Mouse (Mus musculus) liver (tissue): ENCODE data around the gene Palld.

Experiments
- DNase-seq: peaks from one replicate; pipeline ENCODE4 v3.0.0-alpha.2; 2020; ENCODE audit warnings: mixed read lengths

The Palld gene

GRCm38 (mm10) chr8:61902521-61902920 lies at the start of gene Palld:
Gene Palld, minus strand, starts transcription at chr8:61902690.
- DNase-seq, result no peak

- no peak for DNase-seq
Measured at GRCm38 (mm10) chr8:61937576-61937975, 35.1 kb upstream of the Palld start.

DNA sequence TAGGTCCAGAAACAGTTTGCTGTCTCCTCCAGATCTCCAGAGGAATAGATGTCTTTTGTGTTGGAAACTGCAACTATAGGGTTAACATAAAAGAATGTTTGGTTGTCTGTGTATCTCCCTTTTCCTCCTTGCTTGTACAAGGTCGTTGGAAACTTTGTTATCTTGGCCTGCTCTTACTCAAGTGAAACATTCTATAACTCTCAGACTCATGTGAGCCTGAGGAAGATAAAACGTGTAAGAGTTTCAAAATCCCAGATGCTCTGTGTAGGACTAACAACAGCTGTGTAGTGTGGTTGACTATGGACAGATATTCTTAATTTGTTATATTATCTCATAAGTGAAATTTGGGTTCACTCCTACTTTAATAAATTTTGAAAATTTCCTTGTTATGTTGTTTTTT lies 30.8 kb upstream of the Palld start:
- no peak for DNase-seq

- DNase-seq, result peak; percentile 25
Measured at GRCm38 (mm10) chr8:61927777-61928494, 25.4 kb upstream of the Palld start, which contains the start of gene Ddx60. Gene Ddx60, plus strand, starts transcription at chr8:61928087.

GRCm38 (mm10) chr8:61924518-61924917 lies 22.0 kb upstream of the Palld start:
- DNase-seq, result no peak

DNA sequence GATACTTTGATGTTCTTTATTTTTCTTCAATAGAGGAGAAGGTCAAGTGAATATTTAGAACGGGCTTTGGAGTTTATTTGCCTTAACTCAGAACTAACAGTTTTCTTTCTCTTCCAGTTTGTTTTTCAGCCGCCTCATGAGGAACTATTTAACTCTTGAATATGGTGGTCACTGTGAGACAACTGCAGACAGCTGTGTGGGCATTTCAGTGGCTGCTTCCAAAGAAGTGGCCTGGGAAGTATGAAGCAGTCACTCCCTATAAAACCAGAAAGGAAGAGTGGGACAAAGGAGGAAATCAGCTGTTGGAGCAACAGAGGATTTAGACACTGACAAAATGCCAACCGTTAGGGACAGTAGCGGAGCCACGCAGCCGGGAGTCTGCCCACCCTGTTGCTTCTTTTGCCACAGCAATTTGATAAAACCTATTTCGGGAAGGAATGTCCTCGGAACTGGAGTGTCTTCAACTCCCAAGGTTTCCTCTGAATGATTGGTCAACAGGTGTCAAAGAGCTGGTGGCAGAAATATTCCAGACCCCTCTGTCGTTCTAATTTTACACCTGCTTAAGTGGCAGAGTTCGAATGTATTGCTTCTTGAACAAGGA lies 19.1 kb upstream of the Palld start:
- DNase-seq, result no peak

DNA sequence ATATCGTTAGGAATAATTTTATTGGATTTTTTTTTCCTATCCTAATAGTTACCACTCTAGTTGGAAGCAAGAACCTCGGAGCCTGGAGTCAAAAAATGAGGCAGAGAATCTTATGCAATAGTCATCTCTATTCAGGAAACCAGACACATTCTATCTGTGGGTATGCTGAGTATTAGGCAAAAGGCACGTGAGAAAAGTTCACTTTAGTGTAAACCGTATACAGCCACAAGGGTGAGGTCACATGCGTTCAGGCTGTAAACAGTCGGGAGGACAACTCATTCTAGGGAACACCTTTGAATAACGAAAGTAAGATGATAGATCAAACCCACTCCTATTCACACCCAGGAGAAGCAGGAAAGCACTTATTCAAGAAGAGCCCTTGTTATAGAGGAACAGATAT lies 17.9 kb upstream of the Palld start:
- DNase-seq, result no peak

GRCm38 (mm10) chr8:61919145-61919788 lies 16.8 kb upstream of the Palld start:
- DNase-seq, result no peak

DNA sequence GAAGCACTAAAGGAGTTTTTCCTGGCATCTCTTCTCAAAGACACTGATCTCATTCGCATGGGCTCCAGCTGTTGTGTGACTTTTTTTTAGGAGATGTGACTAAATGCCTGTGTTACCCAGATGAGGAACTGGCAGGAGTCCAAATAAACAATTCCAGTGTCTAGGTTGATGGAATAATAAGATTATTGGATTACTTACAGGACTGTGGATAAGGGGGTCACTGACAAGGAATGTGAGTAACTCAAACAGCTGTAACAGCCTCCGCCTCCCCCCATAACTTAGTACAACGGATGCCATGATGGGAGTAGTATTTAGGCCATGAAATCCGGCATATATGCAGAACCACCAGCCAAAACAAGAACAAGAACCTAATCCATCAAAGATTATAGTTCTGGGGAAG lies 14.8 kb upstream of the Palld start:
- no peak for DNase-seq

DNA sequence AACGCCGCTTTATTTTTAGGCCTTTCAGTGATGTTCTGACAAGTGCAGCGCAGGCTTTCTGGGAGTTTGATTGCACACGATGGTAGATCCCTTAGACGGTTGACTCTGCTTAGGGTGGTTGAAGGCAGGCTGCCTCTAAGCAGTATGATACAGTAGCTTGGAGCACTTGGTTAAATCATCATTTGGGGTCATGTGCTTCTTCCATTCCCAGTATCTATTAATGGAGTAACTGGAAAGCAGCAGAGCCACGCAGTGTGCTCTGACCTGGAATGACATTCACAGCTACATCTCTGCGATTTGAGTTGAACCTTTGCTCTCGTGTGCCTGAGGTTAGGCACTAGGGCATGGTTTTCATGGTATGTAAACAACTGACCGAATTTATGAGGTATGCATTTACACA lies 11.5 kb upstream of the Palld start:
- no peak for DNase-seq

GRCm38 (mm10) chr8:61912817-61913216 lies 10.3 kb upstream of the Palld start:
- no peak for DNase-seq

DNA sequence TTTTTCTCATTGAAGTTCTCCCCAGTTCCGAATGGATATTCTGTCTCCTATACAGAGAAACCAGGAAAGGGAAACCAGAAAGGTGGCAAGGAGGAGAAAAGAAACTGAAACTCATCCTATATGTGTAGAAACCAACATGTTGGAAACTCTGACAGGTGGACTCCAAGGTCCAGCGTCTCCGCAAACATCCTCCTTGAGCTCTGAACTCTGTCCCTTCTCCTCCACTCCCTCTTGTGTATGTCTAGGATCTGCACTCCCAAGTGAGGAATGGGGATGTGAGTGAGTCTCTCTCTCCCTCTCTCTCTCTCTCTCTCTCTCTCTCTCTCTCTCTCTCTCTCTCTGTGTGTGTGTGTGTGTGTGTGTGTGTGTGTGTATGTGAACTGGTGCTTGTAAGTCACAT lies 6.8 kb upstream of the Palld start:
- no peak for DNase-seq

- peak; percentile 55 for DNase-seq
Measured at GRCm38 (mm10) chr8:61908303-61909215, 6.1 kb upstream of the Palld start.

GRCm38 (mm10) chr8:61901028-61901717 lies 1.3 kb downstream of the Palld start:
- no peak for DNase-seq

DNA sequence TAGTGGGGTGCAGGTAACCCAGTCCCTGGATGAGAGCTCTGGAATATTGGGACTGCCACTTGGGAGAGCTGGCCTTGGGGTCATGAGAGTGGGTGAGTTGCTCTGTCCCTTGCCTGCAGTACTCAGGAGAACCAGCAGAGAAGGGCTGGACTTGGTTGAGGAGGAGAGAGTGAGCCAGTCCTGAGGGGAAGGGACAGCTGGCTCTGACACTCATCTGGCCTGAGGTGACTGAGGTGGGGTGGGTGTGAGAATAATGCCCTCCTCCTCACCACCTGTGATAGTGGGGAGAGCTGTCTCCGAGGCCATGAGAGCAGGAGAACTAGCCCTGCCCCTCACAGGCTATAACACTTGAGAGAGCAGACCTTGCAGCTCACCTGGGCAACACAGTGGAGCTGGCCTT lies 5.1 kb downstream of the Palld start:
- no peak for DNase-seq

GRCm38 (mm10) chr8:61896742-61897141 lies 5.7 kb downstream of the Palld start:
- no peak for DNase-seq

DNA sequence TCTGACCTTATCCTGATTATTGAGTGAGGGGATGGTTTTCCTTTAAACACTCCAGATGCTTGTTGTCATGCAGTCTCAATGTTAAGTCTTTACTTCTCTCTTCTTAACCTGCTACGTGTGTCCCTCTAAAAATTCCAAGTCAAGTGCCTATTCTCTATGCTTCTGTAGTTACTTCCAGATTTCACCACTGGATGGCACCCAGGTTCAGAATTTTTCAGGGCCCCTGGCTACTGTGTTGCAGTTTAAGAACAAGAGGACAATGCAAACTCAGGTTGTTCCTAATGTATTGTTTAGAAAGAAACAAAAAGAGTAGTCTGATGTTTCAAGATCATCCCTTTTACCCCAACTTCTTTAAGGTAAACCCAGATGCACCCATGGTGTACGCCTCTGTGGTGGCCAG lies 8.4 kb downstream of the Palld start:
- peak; percentile 14 for DNase-seq

DNA sequence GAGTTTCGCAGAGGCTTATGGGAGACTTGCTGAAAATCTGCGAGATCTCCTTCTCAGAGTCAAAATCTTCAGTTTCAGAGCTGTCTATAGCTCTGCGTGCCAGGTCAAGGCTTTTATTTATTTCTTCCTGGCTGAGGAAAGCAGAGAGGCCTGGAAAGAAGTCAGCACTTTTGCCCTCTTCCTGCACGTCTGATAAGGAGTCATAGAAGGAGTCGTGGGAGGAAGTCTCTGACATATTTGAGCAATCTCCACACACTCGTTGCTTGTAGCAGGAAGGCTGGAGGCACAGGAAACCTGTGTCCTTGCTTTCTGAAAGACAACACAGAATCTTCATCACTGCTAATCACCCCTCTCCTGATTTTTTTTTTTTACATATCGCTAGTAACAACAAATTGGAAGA lies 24.9 kb downstream of the Palld start:
- no peak for DNase-seq

DNA sequence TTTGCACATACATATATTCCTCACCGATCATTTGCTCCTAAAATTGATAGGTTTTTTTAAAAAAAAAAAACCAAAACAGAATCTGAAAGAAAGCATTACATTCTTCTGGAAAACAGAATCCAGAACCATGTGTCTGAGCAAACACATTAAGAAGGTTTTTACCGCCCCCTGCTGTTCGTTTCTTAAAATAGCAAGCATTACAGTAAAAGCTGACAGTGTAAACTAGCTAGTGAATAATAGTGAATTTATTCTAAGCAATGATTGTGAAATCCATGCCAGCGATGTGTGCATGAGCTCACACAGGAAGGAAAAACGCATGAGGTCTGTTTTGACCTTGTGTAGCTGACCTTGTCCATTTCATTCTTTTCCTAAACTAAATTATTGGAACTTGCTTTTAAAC lies 27.2 kb downstream of the Palld start:
- peak; percentile 11 for DNase-seq

- DNase-seq, result no peak
Measured at GRCm38 (mm10) chr8:61873994-61874393, 28.5 kb downstream of the Palld start.

- no peak for DNase-seq
Measured at GRCm38 (mm10) chr8:61868481-61868880, 34.0 kb downstream of the Palld start.

GRCm38 (mm10) chr8:61866920-61867319 lies 35.6 kb downstream of the Palld start:
- DNase-seq, result no peak

DNA sequence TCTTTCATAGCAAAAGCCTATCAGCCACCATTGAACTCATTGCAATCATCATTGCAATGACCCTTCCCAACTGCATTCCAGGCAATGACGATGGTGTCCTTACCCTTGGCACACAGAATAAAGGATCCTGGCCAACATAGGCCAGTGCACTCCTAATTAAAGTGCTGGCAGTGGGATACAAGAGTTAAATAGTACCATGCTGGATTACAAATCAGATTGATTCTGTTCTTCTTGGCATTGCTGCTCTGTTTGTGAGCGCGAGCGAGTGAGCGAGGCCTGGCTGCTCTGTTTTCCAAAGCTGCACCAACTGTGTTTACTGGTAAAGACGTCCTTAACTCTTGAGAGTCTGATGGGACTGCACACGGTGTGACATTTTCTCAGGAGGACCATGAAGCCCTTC lies 37.1 kb downstream of the Palld start:
- DNase-seq, result no peak
